Mouse (Mus musculus) telencephalon, adult 2 months (tissue): Measurements from ENCODE around the gene Cdh20.
A peak's percentile ranks its signal among the peaks of the same experiment; 100 is the strongest.

ENCODE experiments used
- DNase-seq: peaks from one replicate; pipeline ENCODE4 v3.0.0-alpha.2; 2011; ENCODE audit warnings: low read depth, low spot score

Cdh20 gene

DNA sequence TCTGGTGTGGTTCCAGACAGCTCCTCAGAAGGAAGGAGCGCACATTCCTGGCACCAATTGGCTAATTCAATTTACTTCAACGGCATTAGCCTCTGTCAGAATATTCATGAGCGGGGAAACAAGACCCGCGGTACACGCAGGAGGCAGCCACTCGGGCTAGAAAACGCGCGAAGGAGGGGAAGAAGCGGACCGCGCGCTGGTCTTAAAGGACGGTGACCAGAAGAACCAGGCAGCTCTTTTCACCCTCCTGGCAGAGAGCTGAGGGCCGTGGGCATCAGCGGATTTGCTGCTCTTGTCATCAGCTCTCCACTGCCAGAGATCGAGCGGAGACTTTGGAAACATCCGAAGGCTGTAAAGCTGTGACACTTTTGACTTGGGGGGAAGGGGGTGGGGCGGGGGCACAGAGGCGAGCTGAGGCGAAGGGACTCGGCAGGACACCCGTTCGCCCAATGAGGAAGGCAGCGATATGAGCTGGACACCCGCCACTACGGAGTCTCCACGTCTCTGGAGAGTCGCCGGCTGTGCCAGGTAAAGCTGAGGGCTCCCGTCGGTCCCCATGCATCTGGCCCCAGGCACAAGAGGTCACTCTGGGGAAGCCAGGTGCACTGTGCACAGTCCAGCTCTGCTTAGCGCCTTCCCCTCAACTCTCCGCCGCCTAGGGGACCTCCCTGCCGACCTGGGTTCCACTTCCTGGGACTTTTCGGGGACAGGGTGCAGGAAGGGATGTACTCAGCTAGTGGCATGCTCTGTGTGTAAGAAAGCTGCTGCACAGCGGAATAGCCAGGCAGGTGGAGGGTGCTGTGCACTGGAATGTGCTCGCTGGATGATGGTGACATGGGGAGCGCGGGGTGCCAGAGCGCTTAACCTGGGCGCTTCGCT is at the start of gene Cdh20:
Gene Cdh20 (plus strand): TSS at position 159 of the 879 bp plus-strand sequence.
- DNase-seq, result no peak

DNA sequence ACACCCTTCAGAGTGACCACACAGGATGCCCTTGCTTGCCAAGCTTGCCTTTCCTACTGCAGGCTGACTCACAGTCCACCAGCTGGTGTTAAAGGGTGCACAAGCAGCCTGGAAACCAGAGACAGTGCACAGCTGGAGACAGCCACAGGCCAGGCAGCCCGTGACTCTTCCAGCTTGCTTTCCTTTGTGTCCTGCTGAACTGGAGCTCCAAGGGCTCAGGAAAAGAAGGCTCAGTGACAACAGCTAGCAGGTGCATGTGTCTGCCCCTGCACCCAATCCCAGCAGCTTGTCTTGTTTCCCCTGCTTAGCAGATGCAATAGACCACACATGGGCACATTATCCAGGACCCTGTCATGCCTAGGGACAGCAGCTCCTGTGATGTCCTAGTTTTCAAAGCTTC is 21.5 kb upstream of the Cdh20 start:
- DNase-seq, result no peak

DNA sequence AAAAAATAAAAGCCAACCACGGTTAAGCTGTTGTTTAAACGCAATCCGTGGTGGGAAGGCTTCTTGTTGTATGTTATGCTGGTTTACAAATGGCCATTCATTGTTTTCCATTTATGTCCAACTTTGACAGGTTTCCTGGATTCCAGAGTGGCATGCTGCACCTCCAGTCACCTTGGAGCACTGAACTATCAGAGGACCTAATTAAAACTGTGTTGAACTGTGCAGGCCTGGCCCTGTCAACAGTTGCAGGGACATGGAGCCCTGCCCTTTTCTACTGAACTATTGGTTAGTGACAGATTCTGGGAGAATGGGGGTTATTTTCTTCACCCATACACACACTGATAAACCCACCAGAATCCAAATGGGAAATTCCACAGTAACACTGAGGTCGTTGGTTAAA is 20.9 kb upstream of the Cdh20 start:
- DNase-seq, result no peak

DNA sequence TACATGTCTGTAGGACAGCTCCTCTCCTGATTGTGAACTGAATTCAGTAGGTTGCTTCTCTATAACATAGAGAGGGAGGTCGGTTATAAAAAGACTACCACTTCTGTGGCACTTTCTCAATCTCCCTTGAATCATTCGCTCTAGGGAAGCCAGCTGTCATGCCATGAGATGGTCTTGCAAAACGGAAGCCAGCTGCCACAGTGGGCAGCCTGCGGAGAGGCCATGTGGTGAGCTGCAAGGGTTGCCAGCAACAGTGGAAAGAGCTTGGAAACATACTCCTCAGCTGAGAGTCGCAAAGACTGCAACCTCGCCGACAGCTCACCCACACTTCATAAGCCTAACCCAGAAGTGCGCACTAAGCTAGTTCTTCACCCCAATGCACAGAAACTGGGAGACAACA is 13.8 kb upstream of the Cdh20 start:
- DNase-seq, result no peak

DNA sequence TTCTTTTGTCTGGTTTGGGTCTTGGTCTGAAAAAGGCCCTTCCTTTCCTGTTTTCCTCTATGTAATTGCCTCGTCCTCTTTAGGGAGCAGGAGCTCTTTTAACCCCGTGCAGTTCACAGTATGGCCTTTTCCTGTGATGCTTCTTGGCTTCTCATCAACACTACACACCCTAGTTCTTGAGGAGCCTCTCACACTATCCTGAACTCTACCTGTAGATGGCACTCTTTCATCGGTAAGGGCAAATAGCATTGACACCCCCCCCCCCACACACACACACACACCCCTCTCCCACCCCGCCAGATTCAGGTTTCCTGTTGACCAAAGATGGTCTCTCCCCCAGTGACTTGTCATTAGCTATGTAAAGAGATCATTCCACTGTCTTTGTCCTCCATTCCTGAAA is 12.4 kb upstream of the Cdh20 start:
- DNase-seq, result no peak

DNA sequence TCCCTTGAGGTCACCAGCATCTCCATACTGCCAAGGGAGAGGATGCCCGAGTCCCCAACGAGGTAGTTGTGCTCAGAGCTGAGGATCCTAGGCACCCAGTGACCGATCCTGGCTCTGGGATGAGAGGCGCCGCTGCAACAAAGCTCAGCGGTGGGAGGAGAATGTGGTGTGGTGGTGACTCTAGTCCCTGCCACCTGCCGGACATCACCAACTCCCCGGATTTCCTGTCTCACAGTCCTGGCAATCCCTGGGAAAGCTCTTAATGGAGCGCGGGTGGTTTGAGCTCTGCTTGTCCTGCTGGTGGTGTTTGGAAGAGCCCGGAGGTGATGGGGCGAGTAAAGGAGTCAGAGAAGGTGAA is 900 bp downstream of the Cdh20 start:
- no peak for DNase-seq

DNA sequence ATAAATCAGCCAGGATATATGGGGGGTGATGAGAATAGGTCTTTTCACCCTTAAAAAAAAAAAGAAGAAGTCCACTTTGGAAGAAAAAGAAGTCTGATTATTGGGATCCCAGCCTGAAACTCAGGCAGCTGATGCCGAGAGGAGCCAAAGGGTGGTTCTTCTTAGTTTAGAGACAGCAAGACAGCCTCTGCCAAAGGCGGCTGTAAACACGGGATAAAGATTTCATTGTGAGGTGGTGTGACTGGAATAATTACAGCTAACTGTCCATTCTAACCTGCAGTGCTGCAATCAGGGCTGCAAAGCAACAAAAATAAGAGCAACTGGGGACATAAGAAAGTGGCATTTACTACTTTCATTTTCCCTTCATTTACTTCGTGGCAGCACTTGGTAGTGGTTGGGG is 3.6 kb downstream of the Cdh20 start:
- DNase-seq, result no peak

DNA sequence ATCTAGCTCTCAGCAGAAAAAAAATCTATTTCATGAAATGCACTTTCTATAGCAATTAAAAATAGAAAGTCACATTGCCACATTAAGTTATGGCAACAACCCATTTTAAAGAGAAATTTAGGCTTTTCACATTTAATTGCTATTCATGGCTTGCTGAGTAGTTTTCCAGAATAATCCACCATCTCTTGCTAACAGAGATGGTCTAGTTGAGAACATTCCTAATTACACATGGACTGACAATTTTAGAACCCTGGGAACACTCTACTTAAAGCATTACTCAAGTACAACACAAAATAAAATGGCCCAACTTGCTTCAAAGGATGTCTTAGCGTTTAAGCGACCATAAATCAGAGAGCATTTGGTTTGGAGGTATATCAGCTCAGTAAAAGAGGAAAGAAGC is 4.9 kb downstream of the Cdh20 start:
- no peak for DNase-seq

DNA sequence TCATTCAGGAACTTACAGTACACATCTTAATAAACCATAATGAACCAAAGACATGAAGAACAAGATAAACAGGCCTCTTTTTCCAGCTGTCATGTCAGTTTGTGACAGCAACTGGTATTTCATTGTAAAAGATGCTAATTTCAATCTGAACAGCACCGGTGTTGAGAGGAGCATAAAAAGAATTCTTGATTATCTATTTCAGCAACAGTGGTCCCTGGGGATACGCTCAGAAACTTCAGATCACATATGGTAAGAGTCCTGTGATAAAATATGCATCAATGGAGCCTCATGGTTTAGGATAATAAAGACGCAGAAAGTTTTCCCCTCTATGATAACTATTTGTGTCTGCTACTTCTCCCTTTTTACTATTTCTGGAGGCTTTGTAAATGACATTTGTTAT is 25.2 kb downstream of the Cdh20 start:
- no peak for DNase-seq

DNA sequence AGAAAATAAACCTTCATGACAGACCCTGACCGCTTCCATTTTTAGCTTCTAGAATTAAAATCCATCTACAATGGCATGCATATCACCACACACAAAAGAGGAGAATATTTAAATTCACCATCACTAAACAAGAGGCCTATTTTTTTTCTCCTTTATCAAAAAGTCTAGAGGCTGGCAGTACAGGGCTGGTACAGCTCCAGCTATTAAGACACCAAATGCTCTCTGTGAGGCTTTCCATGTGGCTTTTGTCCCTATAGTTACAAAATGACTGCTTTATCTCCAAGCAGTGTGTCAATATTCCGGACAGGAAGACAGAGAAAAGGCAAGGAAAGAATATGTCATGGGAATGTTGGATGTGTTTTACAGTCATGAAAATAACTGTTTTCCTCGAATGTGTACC is 27.8 kb downstream of the Cdh20 start:
- DNase-seq, result peak; percentile 49

DNA sequence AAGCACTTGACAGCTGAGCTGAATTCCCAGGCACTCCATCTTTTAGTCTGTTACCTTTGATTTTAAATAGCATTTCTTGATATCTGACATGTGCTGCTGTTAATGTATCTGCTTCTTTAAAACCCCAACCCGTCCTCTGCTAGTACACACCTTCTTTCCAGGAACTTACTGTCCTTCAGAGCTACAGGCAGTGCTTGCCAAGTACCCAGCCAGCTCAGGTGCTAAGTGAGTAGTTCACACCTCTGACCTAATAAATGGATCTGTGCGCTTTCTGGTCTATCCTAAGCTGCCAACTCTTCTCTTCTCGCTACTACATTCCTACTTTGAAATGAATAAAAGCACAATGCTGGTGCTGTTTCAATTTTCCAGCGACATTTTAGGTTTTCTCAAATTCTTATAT is 28.8 kb downstream of the Cdh20 start:
- no peak for DNase-seq

DNA sequence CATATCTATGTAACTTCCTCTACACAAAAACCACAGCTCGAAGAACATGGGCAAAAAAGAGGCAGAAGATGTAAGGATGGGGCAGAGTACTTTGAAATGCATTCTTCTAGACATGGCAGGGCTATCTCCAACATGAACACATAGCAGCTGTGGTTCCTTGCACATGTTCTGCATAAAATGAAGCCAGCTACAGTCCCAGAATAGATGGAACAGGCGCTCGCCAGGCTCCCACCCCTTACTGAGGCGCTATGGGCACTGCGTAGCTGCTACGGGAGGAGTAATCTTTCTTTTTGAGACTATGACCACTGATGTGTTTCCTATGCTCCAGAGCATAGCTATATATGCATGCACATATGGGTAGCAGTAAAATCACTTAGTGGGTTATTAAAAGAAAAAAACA is 36.4 kb downstream of the Cdh20 start:
- no peak for DNase-seq

DNA sequence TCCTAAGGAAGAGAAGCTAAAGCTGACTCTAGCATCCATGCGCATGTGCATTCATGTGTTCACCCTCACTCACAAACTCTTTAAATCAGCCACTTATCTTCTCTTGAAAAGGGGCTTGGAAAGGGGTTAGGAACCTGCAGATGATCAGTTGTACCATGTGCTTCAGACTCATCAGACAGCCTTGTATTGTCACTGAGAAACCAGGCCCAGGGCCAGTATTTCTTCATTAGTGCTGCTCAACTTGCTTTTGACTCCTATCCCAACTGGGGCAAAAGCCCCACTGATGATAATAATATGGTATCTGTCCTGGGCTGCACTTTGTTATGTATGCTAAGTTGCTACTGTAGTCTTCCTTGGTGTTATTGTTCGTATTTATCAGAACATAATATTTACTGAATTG is 38.9 kb downstream of the Cdh20 start:
- DNase-seq, result no peak

DNA sequence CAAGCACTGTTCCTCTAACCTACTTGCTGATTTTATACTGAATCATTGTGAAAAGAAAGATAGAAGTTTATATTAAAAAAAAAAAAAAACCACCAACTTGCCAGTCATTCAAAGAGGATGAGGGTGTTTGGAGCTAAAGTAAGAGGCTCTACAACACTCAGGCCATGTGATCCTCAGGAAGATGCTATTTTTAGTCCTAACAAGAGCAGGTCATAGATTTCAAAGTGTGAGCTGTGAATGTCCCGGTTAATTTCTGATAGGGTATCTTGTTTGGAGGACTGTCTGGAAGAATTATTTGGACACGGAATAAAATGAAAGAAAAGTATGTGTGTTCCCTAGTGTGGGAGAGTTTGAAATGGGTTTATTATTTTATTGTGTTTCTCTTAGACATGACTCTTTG is 49.2 kb downstream of the Cdh20 start:
- no peak for DNase-seq

DNA sequence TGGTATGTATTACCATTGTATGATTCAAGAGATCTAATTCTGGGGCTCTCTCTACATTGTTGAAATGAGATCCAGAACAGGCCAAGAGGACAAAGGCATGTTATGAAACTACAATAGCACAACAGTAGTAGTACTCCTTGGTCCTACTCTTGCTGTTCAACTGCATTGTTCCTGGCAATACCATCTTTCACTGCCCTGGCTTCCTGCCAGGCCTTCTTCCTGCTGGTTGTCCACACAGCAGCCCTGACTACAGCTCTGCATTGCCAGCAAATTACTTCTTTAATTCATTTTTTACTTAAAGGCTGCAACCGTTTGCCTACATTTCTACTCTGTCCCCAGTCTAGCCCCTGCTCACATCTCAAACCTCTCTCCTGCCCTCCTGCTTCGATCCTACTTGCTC is 59.8 kb downstream of the Cdh20 start:
- no peak for DNase-seq

DNA sequence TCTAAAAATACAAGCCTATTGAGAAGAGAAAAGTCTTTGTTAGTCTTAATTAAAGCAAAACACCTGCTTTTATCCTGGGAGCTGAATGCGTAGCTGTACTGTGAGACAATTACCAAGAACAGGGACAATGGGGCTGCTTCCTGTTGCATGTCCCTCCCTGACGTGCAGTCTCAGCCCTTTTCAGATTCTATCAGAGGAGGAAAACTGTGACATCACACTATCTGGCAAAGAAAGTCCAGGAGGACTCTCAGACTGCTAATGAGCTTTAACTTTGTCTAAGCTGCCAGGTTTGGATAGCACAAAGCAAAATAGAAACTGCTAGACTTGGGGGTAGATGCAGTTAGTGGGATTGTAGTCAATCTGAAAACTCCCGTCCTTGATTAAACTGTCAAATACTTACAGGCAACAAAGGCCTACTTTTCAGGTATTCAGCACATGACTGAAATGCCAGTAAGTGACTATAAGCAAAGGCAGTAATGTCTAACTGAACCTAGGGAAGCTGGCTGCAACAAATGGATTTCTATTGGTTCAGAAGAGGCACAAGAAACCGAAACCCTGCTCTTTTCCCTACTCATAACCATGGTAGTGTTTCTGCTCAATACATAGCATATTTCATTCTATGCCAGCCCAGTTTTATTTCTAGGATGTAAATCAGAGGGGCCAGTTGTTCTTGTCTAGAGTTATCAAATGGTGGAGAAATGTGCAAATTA is 70.0 kb downstream of the Cdh20 start:
- peak; percentile 17 for DNase-seq

DNA sequence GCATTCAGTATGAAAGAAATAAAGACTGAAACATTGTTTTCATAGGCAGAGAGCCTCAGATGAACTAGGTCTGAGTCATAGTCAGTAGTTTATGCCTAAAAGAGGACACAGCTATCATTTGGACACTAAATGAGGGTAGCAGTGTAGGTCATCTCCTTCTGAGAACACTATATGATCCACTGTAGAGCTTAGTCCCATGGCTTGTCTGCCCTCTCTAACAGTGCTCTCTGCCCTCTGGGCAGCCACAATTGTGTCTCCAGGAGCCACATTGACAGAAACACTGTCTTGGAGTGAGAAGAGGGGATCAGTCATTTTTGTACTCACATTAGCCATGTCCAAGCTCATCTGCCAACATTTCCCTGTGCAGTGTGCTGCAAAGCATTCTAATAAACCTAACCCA is 70.7 kb downstream of the Cdh20 start:
- no peak for DNase-seq

DNA sequence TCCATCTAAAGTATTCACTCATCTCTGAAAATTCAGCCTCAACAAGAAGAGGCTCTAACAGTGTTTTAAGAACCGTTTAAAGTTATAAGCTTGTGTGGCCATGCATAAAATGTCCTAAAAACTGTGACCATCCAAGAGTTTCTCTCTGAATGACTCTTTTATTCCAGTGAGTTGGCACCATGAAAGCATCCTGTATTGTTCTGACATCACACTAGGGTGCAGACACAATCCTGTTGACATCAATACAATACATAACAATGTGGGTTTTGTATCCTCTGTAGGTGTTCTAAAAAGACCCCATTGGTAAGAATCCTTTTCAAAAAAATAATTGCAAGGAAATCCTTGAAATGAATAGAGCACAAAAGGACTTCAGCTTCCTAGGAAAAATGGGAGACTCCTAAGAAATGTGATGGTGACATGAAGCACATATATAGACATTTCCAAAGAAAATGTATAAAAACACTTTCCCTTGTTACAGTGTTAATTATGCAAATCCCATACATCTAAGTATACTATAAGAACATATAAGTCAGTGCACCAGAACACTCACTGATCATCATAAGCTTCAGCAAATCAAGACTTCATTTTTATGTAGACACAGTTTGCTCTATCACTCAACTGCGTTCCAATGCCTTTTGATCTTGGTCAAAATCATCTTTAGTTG is 80.1 kb downstream of the Cdh20 start:
- no peak for DNase-seq

DNA sequence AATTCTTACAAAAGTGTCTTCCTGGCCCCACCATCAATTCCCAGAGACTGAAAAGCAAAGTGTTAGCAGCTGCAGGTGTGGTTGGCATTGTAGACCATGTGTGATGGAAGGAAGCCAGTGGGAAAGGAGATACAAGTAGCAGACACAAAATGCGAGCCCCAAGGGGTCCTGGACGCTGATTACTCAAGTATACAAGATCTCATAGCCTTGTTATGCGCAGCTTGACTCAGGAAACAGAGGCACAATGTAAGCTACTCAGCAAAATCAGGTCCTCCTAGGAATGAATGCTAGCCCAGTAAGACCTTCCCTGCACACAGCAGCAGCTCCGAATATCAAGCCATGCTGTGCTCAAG is 80.6 kb downstream of the Cdh20 start:
- no peak for DNase-seq

DNA sequence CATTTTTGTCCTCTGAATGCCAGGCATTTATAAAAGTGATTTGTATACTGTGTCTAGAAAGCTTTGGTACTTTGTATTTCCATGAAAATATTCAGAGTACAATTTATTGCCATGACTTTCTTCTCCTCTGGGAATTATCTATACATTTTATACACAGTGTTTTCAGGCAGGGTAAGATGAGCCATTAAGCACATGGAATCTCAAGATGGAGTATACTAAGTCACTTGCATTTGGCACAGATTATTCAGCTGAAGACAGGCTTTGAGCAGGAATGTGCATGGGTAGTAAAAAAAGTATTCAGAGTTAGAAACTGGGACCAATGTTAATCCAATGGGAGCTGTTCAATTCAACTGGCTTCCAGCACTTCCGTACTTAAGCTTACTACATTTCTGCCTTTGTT is 109.1 kb downstream of the Cdh20 start:
- no peak for DNase-seq

DNA sequence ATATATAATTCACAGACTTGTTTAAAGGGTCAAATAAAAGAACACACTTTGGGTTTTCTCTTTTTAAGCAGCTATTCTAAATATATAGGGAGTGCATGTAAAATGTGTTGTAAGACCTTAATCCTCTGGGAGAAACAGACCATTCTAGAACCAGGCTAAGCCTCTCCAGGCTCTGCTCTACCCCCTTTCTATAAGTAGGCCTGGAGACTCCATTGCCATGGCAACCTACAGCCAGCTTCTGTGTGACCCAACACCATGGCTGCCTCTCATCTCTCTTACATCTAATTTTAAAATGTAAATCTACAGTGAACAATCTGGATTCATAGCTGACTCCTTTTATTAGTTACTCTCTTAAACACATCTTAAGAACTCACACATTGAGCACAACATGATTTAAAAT is 133.5 kb downstream of the Cdh20 start:
- no peak for DNase-seq

DNA sequence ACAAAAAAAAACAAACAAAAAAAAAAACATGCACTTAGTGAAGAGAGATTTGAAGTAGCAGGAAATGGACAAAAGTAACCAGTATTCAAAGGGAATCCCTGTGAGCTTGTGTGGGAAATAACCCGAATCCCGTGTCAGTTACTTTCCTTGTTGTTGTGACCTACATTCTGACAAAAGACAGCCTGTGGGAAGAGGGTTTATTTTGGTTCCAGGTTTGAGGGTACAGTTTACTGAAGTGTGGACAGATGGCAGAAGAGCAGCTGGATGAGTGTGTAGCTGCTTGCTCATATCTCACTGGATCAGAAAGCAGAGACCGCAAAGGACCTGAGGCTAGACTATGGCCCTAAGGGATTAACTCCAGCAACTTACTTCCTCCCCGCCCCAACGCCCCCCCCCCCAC is 135.1 kb downstream of the Cdh20 start:
- DNase-seq, result no peak

DNA sequence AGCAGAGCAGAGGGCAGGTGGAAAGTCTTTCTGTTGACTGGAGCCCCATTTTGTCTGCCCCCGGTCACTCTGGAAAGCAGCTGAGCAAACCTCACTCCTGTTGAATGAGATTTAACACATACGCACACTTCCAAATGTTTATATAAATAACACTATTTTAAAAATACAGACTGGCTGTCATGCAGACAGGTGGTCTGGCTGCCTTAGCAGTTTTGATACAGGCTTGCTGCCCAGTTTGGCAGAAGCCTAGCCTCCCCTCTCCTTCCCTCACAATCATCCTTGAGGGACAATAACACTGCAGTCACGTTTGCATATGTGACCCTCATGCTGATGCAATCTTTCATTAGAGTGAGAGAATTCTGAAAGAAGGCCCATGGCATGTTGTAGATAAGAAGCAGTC is 144.1 kb downstream of the Cdh20 start:
- DNase-seq, result no peak
